Mouse (Mus musculus): Measurements from ENCODE around the gene Tnfaip3.

GRCm38 (mm10) chr10:19063670-19064069 lies 48.2 kb upstream of the Tnfaip3 start:
- no peak for TF ChIP-seq FLI1 (IDR thresholded peaks at IDR 0.05; ENCODE audit: low read length)
- TF ChIP-seq GATA1 (IDR thresholded peaks at IDR 0.05; ENCODE audit: borderline replicate concordance, low read length) = no peak
